ENCODE assay signal across 8 mouse cellular contexts in genomic region chr12:31634343-31635239, GRCm38 (mm10). TPM values are rescaled to one million over a fixed set of nuclear protein-coding genes. Genes with fewer than 3 reads are reported as not detected.
DNase-seq lines count a peak whose midpoint lies in the region; ATAC-seq and TF ChIP-seq lines count a peak whose summit lies in the region.

Gene Bcap29, minus strand, starts transcription at chr12:31634658.

- peak within 1 kb of the TSS; percentile 89 for H3K4me2 ChIP-seq in heart, embryonic 14.5 days (ENCODE audit: low read length)
- peak within 1 kb of the TSS; percentile 93 for H3K4me2 ChIP-seq in liver, postnatal 0 days (ENCODE audit: low read depth, low read length)
- H3K4me2 ChIP-seq in neural tube, embryonic 14.5 days (ENCODE audit: low read depth, low read length) = peak within 1 kb of the TSS; percentile 75

- H3K9ac ChIP-seq in heart, embryonic 14.5 days (ENCODE audit: low read length) = peak within 1 kb of the TSS; percentile 91
- H3K9ac ChIP-seq in liver, postnatal 0 days (replicated peaks) = peak within 1 kb of the TSS; percentile 84
- peak within 1 kb of the TSS; percentile 68 for H3K9ac ChIP-seq in neural tube, embryonic 14.5 days (replicated peaks; ENCODE audit: low read depth, low read length)

- no peaks in the 10 kb centered on the region for H3K9me3 ChIP-seq in heart, embryonic 14.5 days (ENCODE audit: control insufficient read depth, low read length)
- H3K9me3 ChIP-seq in liver, postnatal 0 days (ENCODE audit: low read length) = no peaks in the 10 kb centered on the region
- no peaks in the 10 kb centered on the region for H3K9me3 ChIP-seq in neural tube, embryonic 14.5 days (ENCODE audit: control insufficient read depth, low read length)

- TF ChIP-seq CTCF in liver, postnatal 0 days (IDR thresholded peaks at IDR 0.05; ENCODE audit: low read depth) = no peak

- H3K36me3 ChIP-seq in heart, embryonic 14.5 days (ENCODE audit: control insufficient read depth, insufficient read depth, low read length) = peaks cover 4% of the 10 kb centered on the region; the same call in 1 of the 2 replicates
- H3K36me3 ChIP-seq in liver, postnatal 0 days (replicated peaks; ENCODE audit: insufficient read depth, low read length) = no peaks in the 10 kb centered on the region
- H3K36me3 ChIP-seq in neural tube, embryonic 14.5 days (ENCODE audit: control insufficient read depth, insufficient read depth, low read length) = no peaks in the 10 kb centered on the region

- H3K4me1 ChIP-seq in brown adipose tissue, adult 24 weeks (ENCODE audit: control insufficient read depth, insufficient read depth, insufficient read length, low read length) = no peaks in the 10 kb centered on the region
- H3K4me1 ChIP-seq in heart, embryonic 14.5 days (ENCODE audit: control insufficient read depth in 2 of 2, insufficient read depth in 2 of 2, low read length in 2 of 2) = peaks cover 2 to 10% of the 10 kb centered on the region in 2 experiments; a peak in 3 of 4 replicates
- H3K4me1 ChIP-seq in liver, postnatal 0 days (ENCODE audit: insufficient read depth) = peaks cover 8% of the 10 kb centered on the region; the same call in 1 of the 2 replicates
- peaks cover 7% of the 10 kb centered on the region for H3K4me1 ChIP-seq in neural tube, embryonic 14.5 days (ENCODE audit: control insufficient read depth, insufficient read depth, low read length)

- no peak for TF ChIP-seq EP300 in liver, postnatal 0 days (IDR thresholded peaks at IDR 0.05; ENCODE audit: low read depth)

- peak within 1 kb of the TSS; percentile 53 for H3K27ac ChIP-seq in brown adipose tissue, adult 24 weeks (replicated peaks; ENCODE audit: low read depth, low read length)
- peak within 1 kb of the TSS; percentile 61 to 82 for H3K27ac ChIP-seq in heart, embryonic 14.5 days (replicated peaks in 1 of 2; ENCODE audit: control insufficient read depth in 1 of 2, insufficient read depth in 1 of 2, low read depth in 2 of 2, low read length in 2 of 2)
- H3K27ac ChIP-seq in liver, postnatal 0 days (ENCODE audit: low read depth) = peak within 1 kb of the TSS; percentile 49; the same call in 1 of the 2 replicates
- H3K27ac ChIP-seq in neural tube, embryonic 14.5 days (ENCODE audit: low read depth, low read length) = peak within 1 kb of the TSS; percentile 24

- DNase-seq in CD8-positive naive resting alpha-beta T cell, adult 2 months (ENCODE audit: low read depth in 2 of 2, low spot score in 2 of 2) = peak; percentile 54 to 58
- peak; percentile 10 for DNase-seq in fibroblast of lung, adult 2 months (ENCODE audit: low read depth)
- DNase-seq in kidney, postnatal 14 days = peak; percentile 88
- DNase-seq in liver, postnatal 0 days = peak; percentile 88
- peak; percentile 88 for DNase-seq in testis, postnatal 10 days (ENCODE audit: low spot score)

- peak; percentile 83 for ATAC-seq in heart, embryonic 14.5 days (ENCODE audit: insufficient number of reproducible peaks, insufficient read depth, low FRiP score, low read depth)
- ATAC-seq in liver, postnatal 0 days = peak; percentile 99
- ATAC-seq in neural tube, embryonic 14.5 days (ENCODE audit: low read depth) = peak; percentile 92

- no peaks in the 10 kb centered on the region for H3K27me3 ChIP-seq in heart, embryonic 14.5 days (ENCODE audit: control insufficient read depth, insufficient read depth, low read length)
- no peaks in the 10 kb centered on the region for H3K27me3 ChIP-seq in liver, postnatal 0 days (ENCODE audit: insufficient read depth, low read length)
- H3K27me3 ChIP-seq in neural tube, embryonic 14.5 days (ENCODE audit: control insufficient read depth, insufficient read depth, low read length) = no peaks in the 10 kb centered on the region

- 2% methylated on average over 73 of the region's 73 CpGs for whole genome bisulfite sequencing in heart, embryonic 14.5 days
- WGBS in liver, postnatal 0 days (ENCODE audit: insufficient replicate concordance) = 1% methylated on average over 66 of the region's 73 CpGs
- WGBS in neural tube, embryonic 14.5 days = 1% methylated on average over 64 of the region's 73 CpGs

- peak within 1 kb of the TSS; percentile 72 for H3K4me3 ChIP-seq in brown adipose tissue, adult 24 weeks (ENCODE audit: insufficient read depth, low read depth, low read length)
- peak within 1 kb of the TSS; percentile 50 to 51 for H3K4me3 ChIP-seq in heart, embryonic 14.5 days (ENCODE audit: control insufficient read depth in 1 of 2, insufficient read depth in 1 of 2, low read depth in 1 of 2, low read length in 2 of 2)
- H3K4me3 ChIP-seq in liver, postnatal 0 days (ENCODE audit: low read depth, low read length) = peak within 1 kb of the TSS; percentile 62
- H3K4me3 ChIP-seq in neural tube, embryonic 14.5 days (ENCODE audit: low read depth, low read length) = peak within 1 kb of the TSS; percentile 58

RNA-seq across cellular contexts. Expression of gene Bcap29, which starts in this region (rescaled TPM):
- 24.3 and 41.5 TPM in 2 replicates for polyA plus RNA-seq in brown adipose tissue, adult 24 weeks (2012; ENCODE audit: insufficient read depth, insufficient read length, missing spikeins)
- polyA plus RNA-seq in heart, embryonic 14.5 days (2014; fragmentation: Nextera tagmentation; extraction: Ambion mirVana) = 49.4 and 51.0 TPM in 2 replicates
- polyA plus RNA-seq in liver, postnatal 0 days (2015; fragmentation: Nextera tagmentation; extraction: Ambion mirVana) = 27.0 and 27.9 TPM in 2 replicates
- 33.1 and 33.7 TPM in 2 replicates for polyA plus RNA-seq in neural tube, embryonic 14.5 days (2014; fragmentation: Nextera tagmentation; extraction: Ambion mirVana)

Comparison
In these comparisons a context has a peak if more than half of its experiments do, and no peak if none do; other contexts are left out.
1. Peak in every context shown above with its lines: DNase-seq, ATAC-seq, H3K4me3 ChIP-seq and H3K27ac ChIP-seq.
2. DNase-seq: peak in every context shown above with its lines; median percentile 88 in kidney, postnatal 14 days; 88 in liver, postnatal 0 days; 88 in testis, postnatal 10 days; 56 in CD8-positive naive resting alpha-beta T cell, adult 2 months; 10 in fibroblast of lung, adult 2 months.